Mouse (Mus musculus): ENCODE measurements around the gene Cd320.
"Not testable (repeated sequence)": the region's sequence is repeated elsewhere in the genome, so short reads cannot be mapped to it uniquely, and the experiment has no call there.

Cd320 gene

GRCm38 (mm10) chr17:33825462-33825861 is 17.4 kb upstream of the Cd320 start:
- DNase-seq (ENCODE audit: low spot score): no peak

GRCm38 (mm10) chr17:33826850-33827249 is 16.0 kb upstream of the Cd320 start:
- DNase-seq (ENCODE audit: low spot score): peak; percentile 90

- DNase-seq (ENCODE audit: low spot score): no peak
Measured at GRCm38 (mm10) chr17:33828892-33829291, 14.0 kb upstream of the Cd320 start.

- DNase-seq (ENCODE audit: low spot score): no peak
Measured at GRCm38 (mm10) chr17:33829561-33829960, 13.3 kb upstream of the Cd320 start.

- DNase-seq (ENCODE audit: low spot score): no peak
Measured at GRCm38 (mm10) chr17:33844196-33844595, 1.3 kb downstream of the Cd320 start.

GRCm38 (mm10) chr17:33848139-33848538 is 5.2 kb downstream of the Cd320 start:
- no peak for DNase-seq (ENCODE audit: low spot score)

- DNase-seq (ENCODE audit: low spot score): no peak
Measured at GRCm38 (mm10) chr17:33851331-33851730, 8.4 kb downstream of the Cd320 start.

GRCm38 (mm10) chr17:33857816-33858215 is 14.9 kb downstream of the Cd320 start:
- no peak for DNase-seq (ENCODE audit: low spot score)

- peak; percentile 45 for DNase-seq (ENCODE audit: low spot score)
Measured at GRCm38 (mm10) chr17:33865330-33866030, 22.6 kb downstream of the Cd320 start.

- DNase-seq (ENCODE audit: low spot score): not testable (repeated sequence)
Measured at GRCm38 (mm10) chr17:33873537-33873936, 30.6 kb downstream of the Cd320 start, which contains the start of gene Gm7029. TSS of gene Gm7029 (plus strand) at chr17:33873837.

- DNase-seq (ENCODE audit: low spot score): peak; percentile 14
Measured at GRCm38 (mm10) chr17:33874411-33874810, 31.5 kb downstream of the Cd320 start.

- DNase-seq (ENCODE audit: low spot score): peak; percentile 26
Measured at GRCm38 (mm10) chr17:33875797-33876196, 32.9 kb downstream of the Cd320 start.

- DNase-seq (ENCODE audit: low spot score): not testable (repeated sequence)
Measured at GRCm38 (mm10) chr17:33884320-33884719, 41.4 kb downstream of the Cd320 start.

GRCm38 (mm10) chr17:33887802-33888201 is 44.9 kb downstream of the Cd320 start:
- not testable (repeated sequence) for DNase-seq (ENCODE audit: low spot score)

GRCm38 (mm10) chr17:33888230-33888629 is 45.3 kb downstream of the Cd320 start:
- DNase-seq (ENCODE audit: low spot score): not testable (repeated sequence)

- DNase-seq (ENCODE audit: low spot score): not testable (repeated sequence)
Measured at GRCm38 (mm10) chr17:33889941-33890532, 47.1 kb downstream of the Cd320 start.

GRCm38 (mm10) chr17:33890533-33891059 is 47.7 kb downstream of the Cd320 start, which contains the start of gene Kifc1:
TSS of gene Kifc1 (minus strand) at chr17:33890661.
- peak; percentile 99 for DNase-seq (ENCODE audit: low spot score)

- DNase-seq (ENCODE audit: low spot score): no peak
Measured at GRCm38 (mm10) chr17:33891357-33891756, 48.5 kb downstream of the Cd320 start.

GRCm38 (mm10) chr17:33891892-33892291 is 49.0 kb downstream of the Cd320 start:
- DNase-seq (ENCODE audit: low spot score): not testable (repeated sequence)

GRCm38 (mm10) chr17:33892429-33892828 is 49.5 kb downstream of the Cd320 start:
- DNase-seq (ENCODE audit: low spot score): no peak

- not testable (repeated sequence) for DNase-seq (ENCODE audit: low spot score)
Measured at GRCm38 (mm10) chr17:33893011-33893410, 50.1 kb downstream of the Cd320 start.

- DNase-seq (ENCODE audit: low spot score): peak; percentile 79
Measured at GRCm38 (mm10) chr17:33897114-33897794, 54.4 kb downstream of the Cd320 start.

- not testable (repeated sequence) for DNase-seq (ENCODE audit: low spot score)
Measured at GRCm38 (mm10) chr17:33898193-33898592, 55.3 kb downstream of the Cd320 start.

All from retina, embryonic 14.5 days (tissue).